Mouse (Mus musculus) layer of hippocampus, postnatal 10 days (tissue): ENCODE measurements at regions not wholly inside any gene's neighbourhood (a gene's known extent, or its start where the extent isn't known, plus 50 kb on each side); places are given as distances from the start of the nearest gene placed in this dataset.
A peak's percentile ranks its signal among the peaks of the same experiment; 100 is the strongest.
"Not testable (repeated sequence)": the region's sequence is repeated elsewhere in the genome, so short reads cannot be mapped to it uniquely, and the experiment has no call there.

ENCODE experiments used
- DNase-seq, 2 experiments: peaks; one replicate each; pipeline ENCODE4 v3.0.0; 2021; ENCODE audit warnings: low spot score in 2 of 2

- no peak for DNase-seq
Observed at GRCm38 (mm10) chr2:94772801-94773200, 334.9 kb upstream of the Api5 start.

GRCm38 (mm10) chr2:94772268-94772667 is 334.3 kb upstream of the Api5 start:
- DNase-seq = no peak

DNA sequence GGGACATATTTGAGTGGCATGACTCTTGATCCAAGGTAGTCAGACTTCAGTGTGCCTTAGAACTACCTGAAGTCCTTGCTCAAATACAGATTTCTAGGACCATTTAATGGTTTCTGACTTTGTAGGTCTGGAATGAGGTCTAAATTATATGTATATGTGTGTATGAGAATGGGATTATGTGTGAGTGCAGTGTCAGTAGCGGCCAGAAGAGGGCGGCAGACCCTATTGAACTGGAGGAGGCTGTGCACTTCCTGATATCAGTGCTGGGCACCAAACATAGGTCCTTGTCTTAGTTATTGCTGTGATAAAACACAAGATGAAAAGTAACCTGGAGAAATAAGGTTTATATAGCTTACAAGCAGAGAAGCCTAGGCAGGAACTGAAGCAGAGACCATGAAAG is 328.6 kb upstream of the Api5 start:
- no peak for DNase-seq

GRCm38 (mm10) chr2:94764852-94765435 is 327.0 kb upstream of the Api5 start:
- DNase-seq = no peak

- DNase-seq = no peak
Observed at GRCm38 (mm10) chr2:94764451-94764850, 326.5 kb upstream of the Api5 start.

DNA sequence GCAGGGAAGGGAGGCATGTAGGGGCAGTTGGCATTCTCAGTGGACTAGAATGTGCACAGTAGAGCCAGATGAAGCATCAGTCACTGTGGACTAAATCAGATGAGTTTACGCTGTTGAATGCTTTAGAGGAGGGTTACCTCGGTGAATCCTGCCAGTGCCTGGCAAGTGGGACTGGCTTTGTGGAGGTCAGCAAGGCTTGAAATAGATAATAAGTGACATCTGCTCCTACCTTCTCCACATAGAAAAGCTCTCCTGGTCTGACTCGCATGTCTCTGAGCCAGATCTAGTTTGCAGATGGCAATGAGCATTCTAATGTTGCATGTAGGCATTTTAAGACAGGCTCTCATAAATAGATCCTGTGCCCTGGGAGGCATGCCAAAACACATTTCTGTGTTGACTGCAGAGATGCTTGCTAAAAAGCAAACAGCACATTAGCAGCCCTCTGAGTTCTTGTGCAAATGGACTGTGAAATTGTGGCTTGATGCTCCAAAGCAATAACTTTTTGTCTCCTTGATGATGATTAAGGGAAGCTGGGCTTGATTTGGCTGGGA is 310.3 kb upstream of the Api5 start:
- peak in 1 of 2 experiments; percentile 20 for DNase-seq

DNA sequence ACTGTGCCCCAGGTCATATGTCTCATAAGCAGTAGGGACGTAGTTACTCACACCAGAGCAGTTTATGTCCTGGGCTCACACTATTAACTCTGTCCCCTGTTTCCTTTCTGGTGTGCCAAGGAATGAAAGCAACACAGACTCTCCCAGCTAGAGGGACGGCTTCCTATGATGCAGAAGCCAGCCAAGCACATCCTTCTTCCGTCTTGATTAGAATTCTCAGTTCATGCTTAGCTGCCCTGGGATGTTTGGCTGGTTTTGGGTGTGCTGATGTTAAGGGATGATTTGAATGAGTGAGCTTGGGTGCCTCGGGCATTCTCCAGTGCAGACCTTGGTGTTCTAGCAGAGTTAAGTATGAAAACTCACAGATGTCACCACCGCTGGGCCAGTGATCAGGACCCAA is 291.9 kb upstream of the Api5 start:
- no peak for DNase-seq

DNA sequence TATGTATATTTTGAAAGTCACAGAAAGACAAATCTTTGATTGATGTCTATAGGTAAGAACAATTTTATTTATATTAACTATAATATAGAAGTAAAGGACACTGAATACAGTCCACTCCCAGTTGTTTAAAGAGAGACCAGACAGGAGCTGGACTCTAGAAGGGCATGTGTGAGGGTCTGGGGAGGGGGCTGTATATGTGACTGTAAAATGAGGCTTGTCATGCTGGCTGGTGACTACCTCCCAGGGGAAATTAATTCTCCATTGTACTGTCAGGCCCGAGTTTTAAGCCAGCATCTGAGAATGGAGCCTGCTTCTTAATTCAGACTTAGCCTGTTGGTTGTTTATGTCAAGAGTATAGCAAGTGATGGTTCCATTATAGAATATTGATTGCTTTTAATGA is 261.4 kb upstream of the Api5 start:
- no peak for DNase-seq

DNA sequence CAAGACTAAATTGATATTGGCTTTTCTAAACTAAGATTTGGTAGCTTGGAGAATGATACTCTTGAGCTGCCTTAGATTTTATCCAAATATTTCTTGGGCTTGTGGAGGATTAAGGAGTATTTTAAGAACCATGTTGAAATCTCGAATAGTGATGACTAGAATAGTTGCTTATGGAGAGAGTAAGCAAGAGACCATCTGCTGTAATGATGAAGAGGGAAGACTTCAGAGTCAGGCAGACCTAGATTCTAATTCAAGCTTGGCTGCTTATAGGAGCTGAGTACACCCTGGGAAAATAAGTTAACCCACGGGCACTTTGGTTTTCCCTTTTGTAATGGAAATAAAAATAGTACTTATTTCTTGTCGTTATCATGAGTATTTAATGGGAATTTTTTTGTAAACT is 257.3 kb upstream of the Api5 start:
- no peak for DNase-seq

DNA sequence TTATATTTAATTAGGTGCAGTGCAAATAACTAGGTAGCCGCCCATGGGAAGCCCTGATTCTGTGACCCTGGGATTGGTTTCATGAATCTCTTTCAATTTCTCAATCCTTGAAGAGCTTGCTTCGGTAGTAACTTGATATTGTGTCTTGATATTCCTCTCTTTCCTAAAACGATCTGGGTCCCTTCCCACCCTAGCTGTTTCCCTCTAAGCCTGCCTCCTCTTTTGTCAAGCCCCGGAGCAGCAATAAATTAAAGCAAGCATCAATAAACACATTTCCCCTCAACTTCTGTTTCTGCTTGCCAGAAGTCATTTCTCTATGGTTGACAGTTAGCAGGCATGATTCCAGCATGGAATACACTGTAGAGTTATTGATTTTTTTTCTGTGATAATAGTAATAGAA is 252.6 kb upstream of the Api5 start:
- no peak for DNase-seq

DNA sequence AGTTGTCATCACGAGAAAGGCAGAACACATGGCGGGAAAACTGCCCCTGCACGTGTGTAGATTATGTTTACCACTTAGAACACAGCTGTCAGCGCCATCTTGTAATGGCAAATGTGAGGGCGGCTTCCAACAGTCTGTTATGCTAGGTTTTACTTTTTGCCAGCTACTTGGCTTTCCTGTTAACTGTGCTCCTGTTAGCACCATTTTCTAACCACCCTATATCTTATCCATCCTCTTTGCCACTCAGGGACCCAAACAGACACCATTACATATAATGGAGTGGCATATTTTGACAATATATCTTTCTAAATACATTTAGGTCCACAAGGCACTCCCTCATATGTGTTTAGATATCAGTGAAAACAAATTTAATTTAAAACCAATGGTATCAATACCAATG is 247.7 kb upstream of the Api5 start:
- DNase-seq = not testable (repeated sequence)

GRCm38 (mm10) chr2:94680096-94680765 is 242.3 kb upstream of the Api5 start:
- DNase-seq = no peak

DNA sequence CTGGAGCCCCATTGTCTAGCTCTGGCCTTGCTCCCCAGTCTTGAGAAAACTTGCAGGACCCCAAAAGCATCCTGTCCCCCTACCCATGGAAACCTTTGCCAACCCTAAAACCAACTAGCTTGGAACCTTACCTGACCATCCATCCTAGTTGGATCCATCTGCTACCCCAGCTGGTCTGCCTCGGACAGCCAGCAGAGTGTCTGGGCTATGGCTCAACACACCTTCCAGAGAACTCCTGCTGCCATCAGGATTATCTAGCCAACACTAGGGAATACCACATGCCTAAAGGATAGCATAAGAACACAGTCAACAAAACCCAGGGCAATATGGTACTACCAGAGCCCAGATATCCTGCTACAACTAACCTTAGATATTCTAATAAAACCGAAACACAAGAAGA is 227.9 kb upstream of the Api5 start:
- no peak for DNase-seq

- DNase-seq = no peak
Observed at GRCm38 (mm10) chr2:94658426-94658825, 220.5 kb upstream of the Api5 start.
